Mouse (Mus musculus) heart, postnatal 14 days (tissue): ENCODE measurements around the gene Hao2. TPM values are rescaled to one million over a fixed set of nuclear protein-coding genes. Genes with fewer than 3 reads are reported as not detected.
A peak's percentile ranks its signal among the peaks of the same experiment; 100 is the strongest.

Source experiments
- DNase-seq, 2 experiments: peaks; one replicate each; pipeline ENCODE4 v3.0.0; 2021 to 2022
- intact Hi-C: fragments of 180-260 bp; cut with DNase I; formaldehyde crosslinking; loops from one replicate; pipeline ENCODE4 v1.15.1; 2025
- long read RNA-seq, 2 experiments: library from polyadenylated mRNA; stranded (forward); transcript quantifications; one replicate each; pipeline ENCODE4 v2.0.0; 2021
- total RNA-seq, 2 experiments: library from RNA; stranded (reverse); gene quantifications; 2 replicates each; pipeline ENCODE4 v1.2.3; 2021

The Hao2 gene
- total RNA-seq, result not detected
- long read RNA-seq, experiment 1, result 0 reads
- long read RNA-seq, experiment 2, result 0 reads

DNA sequence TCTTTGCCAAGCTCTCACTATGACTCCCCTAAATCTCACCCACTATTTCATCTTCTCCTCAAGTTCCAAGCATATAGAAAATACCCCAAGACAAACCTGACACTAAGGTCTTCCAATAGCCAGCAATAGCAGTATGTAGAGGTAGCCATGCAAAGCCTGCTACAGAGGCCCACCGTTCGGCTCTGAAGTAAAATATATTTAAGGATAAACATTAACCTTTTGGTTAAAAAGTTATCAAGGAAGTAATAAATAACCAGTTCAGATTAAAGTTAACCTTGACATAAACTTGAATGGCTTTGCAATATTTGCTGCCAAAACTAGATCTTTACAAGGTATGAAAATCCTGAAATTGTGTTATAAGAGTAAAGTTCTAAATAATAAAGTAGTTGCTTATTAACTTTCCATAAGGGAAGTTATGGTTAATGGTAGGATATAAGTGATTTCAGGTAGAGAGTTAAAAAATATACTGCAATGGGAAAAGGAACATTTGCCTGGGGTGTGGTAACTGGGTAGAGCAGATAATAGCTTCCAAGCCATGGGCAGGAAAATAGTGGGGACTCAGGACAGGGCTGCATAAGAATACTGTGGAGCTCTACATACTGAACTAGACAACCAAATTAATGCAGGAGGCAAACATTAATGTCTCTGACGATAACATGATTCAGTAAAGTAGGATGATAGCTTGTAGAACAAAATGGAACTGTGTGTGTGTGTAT, at the start of gene Hao2:
TSS of gene Hao2 (minus strand) at position 183 of the 716 bp plus-strand sequence.
- no peak for DNase-seq
- intact Hi-C loops, result no loop called here

DNA sequence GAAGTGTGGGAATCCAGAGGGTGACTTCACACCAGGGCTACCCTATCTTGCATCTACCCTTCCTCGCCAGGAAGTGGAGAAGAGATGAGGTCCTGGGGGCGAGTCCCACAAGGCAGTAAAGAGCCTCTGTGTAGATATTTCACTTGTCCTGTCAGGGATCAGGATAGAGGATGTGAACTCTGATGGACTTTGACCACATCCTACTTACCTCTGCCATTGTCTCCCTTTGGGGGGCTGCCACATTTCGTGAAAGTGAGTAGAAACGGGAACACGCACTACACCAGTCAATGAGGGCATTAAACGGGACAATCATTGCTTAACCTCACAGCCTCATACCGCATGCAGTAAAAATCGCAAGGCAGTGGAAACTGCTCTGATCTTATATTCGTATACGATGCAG, 48.6 kb upstream of the Hao2 start:
- no peak for DNase-seq
- intact Hi-C loops, result no loop called here

DNA sequence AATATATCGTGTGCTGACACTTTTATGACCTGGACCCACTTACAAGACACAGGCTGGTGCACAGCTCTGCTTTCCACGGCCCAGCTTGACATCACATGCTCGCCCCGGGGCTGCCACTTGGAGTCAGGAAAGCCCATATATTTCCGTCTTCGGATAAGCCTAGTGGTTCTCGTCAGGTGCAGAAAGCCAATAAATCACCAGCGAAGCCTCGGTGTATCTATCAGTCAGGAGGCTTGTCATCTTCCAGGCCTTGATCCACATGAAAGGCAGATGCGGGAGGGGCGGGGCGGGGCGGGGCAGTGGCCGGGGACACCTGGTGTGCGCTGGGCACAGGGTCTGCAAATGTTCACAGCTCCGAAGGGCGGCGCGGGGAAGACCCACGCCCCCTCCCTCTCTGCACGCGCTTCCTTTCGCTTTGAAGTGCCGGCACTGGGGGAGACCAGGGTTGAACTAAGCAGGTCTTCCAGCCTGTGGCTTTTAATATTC, 48.1 kb upstream of the Hao2 start:
- intact Hi-C loops, result no loop called here
- DNase-seq, result no peak

DNA sequence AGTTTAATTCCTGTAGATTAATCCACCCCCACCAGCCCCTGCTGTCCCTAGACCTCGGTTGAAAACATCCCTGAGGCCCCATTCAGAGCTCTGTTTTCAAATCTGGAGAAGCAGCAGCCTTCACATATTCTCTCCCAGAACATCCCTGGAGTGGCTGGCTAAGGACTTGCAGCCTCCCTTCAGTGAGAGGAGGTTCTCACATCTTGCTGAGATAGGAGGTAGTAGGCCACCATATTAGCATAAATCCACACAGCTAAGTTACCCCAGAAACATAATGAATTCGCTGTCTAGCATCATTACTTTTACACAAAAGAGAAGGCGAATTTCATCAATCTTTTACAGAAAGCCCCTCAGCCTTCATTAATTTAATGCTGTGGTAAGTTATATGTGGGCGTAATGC, 47.2 kb upstream of the Hao2 start:
- no peak for DNase-seq
- intact Hi-C loops, result no loop called here

DNA sequence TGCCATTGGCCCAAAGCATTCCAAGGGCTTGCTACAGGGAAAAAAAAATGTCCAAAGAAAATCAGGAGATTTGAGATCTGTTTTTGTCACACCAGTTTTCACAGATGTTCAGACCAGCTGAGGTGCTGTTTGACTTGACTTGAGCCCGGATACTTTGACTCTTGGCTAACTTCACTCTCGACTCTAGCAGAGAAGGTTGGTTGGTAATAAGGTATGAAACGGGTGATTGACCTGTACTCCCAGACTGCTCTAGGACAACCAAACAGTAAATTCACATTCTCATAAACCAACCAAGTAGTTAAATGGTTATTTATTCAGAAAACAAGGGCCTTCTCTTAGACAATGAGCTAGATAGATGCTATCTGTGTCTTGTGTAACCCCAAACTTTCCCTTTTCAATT, 43.4 kb upstream of the Hao2 start:
- intact Hi-C loops, result no loop called here
- no peak for DNase-seq

DNA sequence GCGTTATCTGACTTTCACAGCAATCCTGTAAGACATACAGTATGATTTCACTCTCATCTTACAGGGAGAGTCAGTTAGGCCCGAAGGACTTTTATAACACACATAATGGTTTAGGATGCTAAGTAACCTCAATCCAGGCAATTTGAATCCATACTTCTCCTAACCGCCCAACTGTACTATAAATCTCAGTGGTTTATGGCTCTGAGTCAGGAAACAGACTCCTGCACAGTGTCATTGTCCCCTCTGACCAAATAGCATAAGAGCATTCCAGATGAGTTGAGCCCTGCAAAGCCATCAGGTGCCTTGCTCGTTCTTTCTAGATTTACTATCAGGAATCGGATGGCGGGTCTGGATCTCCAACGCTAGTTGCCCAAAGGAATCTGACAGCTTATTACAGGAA, 41.6 kb upstream of the Hao2 start:
- intact Hi-C loops, result no loop called here
- DNase-seq, result no peak

DNA sequence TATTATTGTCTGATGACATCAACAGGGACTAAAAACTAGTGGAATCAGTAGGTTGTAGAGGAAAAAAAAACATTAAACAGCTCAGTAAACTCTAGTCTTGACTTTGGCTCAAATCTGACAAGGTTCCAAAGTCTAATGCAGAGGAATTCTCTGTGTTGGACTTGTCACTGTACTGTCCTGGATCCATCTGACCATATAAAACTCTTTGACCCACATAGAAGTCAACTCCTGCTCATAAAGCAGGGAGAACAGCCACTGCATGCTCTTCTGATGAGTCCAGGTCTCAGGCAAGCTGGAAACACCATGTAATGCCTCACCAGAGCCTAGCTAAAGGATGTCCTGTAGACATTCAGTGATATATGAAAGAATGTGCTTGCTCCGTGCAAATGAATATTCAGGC, 41.0 kb upstream of the Hao2 start:
- intact Hi-C loops, result no loop called here
- no peak for DNase-seq

DNA sequence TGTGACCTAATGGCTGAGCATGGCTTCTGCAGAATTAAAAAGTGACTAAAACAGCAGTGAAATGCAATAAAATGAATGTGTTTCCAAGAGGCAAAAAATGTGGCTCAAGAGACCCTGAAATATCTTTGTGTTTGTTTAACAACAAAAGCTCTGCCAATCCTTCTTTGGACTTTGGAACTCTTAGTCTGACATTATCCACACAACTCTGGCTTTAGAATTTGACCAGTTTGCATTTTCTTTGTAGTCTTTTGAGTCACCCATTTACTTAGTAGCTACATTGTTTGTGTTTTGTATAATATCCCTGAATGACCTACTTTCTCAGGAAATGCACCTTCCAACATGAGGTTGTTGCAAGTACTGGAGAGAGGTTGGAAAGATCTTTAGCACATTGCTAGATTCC, 39.4 kb upstream of the Hao2 start:
- intact Hi-C loops, result no loop called here
- no peak for DNase-seq

DNA sequence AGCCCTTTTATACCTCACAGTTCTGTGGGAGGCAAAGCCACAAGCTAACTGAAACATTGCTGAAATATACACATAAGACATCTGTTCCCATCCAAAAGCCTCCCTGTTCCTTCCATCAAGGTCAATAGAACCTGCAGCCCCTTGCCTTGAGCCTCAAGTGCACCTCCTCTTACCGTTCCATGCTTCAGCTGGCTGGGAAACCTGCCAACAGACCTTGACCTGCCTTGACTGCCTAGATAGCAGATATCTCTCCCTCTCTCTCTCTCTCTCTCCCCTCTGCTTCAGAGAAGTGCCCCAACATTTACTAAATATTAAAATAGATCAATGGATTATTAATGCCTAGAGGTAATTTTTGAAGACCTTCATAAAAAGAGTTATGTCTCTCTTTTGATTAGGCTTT, 38.8 kb upstream of the Hao2 start:
- intact Hi-C loops, result no loop called here
- DNase-seq, result no peak

DNA sequence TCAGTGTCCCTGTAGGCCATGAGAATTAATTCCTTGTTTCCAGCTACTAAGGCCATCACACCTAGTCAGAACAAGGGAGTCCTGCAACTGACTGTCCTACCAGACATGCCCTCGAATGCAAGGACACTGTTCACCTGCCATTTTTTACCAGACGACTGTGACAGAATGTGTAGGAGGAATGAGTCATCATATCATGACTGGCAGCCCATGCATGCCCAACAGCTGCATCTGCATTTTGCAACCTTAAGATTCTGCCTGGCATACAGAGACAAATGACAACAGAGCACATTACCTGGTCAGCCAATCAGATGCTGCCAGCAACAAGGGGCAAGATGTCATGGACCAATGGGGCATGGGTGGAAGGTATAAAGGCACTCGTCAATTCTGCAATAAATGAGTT, 27.4 kb upstream of the Hao2 start:
- no peak for DNase-seq
- intact Hi-C loops, result no loop called here

DNA sequence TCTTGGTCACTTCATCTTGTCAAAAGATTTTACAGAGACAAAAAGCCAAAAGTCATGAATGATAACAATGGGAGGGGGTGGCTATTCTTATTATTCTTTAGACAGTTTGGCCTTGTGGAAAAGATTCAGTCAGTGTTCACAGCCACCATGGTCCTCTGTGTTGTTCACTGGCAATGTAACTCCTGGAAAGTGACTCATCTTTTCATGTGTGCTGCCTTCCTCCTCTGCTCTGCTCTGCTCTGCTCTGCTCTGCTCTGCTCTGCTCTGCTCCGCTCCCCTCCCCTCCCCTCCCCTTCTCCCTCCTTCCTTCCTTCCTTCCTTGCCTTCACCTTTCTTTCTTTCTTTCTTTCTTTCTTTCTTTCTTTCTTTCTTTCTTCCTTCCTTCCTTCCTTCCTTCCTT, 24.2 kb upstream of the Hao2 start:
- intact Hi-C loops, result no loop called here
- no peak for DNase-seq

DNA sequence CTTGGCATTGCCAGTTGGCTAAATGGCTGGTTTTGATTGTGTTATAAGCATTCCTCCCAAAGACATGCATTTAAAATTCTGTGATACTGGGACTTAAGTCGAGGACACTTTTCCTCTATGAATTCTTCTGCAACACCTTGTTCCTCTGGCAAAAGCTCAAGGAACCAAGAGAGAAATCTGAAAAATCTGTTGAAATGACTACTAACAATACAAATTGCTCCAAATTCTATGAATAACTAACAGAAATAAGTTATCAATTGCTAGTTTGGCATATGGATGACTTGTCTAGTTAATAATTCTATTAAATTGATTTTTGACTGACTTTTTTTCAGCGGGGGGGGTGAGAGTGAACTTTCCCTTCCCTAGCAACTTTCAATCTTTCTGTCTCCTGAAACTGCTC, 23.8 kb upstream of the Hao2 start:
- no peak for DNase-seq
- intact Hi-C loops, result no loop called here

DNA sequence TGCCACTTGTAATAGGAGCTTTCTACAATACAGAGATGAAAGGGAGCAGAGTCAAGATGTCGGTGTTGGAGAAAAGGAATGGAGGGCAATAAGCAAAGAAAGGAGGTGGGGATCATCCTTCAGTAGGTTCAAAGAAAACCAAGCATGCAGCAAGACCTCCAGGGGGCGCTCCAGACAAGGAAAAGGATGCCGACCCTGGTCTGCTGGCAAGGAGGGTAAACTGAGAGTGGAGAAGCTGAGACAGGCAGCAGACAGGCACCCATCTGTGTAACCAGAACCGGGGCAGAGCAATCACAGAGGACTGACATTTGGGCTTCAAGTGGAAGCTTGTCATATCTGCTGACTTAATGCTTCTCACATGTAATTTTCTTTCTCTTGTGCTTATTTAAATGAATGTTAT, 22.6 kb upstream of the Hao2 start:
- intact Hi-C loops, result no loop called here
- DNase-seq, result peak; percentile 36 to 57

DNA sequence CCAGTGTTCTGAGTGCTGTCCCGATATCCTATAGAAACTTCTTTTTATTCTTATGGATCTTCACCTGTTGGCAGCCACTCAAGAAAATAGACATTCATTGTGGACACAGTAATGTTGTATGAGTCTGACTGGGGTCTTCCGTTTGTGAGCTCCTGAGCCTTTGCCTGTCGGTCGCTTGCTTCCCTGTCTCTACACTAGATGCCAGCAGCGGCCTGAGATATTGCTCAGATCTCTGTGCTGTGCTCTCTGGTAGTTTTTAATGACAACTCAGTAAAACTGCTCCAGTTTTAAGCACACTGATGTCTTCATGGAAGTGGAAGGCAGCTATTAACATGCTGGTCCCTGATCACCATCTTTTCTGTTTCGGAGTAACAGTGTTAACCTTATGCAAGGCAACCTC, 20.6 kb upstream of the Hao2 start:
- no peak for DNase-seq
- intact Hi-C loops, result no loop called here

DNA sequence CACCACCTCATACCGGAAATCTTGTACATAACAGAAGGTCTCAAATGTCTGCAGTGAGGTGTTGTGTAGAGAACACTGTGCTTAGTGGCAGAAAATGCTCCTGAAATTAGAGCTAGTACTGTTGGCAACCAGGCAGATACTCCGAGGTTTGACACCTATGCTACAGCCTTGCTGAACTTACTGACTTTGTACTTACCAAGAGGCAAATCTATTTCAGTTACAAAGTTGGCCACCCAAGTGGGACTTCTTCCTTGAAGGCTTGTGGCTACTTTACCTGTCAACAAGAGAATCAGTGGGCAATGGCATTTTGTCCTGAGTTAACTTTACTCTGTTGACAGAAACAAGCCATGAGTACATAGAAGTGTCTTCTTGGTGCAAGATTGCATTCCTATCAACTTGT, 4.6 kb upstream of the Hao2 start:
- no peak for DNase-seq

DNA sequence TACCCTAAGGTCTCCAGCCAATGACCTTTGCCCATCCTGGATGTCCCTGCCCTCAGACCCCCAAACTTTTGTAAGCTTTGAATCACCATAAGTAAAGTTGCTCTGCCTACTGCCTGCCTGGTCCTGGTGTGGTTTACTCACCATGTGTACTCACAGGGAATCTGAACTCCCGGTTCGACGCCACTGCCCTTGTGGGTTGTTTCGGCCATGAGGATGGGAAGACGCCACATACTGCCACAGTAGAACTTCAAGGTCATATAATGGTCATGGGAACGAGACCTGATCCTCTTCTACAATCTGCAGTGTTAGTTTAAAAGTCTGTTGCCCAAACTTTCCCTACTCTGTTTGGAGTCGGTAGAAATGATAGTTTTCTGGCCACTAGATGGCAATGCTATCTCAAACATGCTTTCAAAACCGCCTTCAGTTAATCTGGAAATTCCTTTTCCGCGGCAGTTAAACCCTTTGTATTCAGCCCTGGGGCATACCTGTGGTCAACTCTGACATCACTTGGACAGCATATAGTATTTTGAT, 2.1 kb upstream of the Hao2 start:
- intact Hi-C loops, result loop anchor here (5.0 kb wide), 2 partner anchors 77 to 1042 kb away; no protein-coding TSS in a partner anchor
- peak in 1 of 2 experiments; percentile 5 for DNase-seq

More for the DNA sequence above, 4.6 kb upstream of the Hao2 start:
- intact Hi-C loops, result loop anchor here (5.0 kb wide), 2 partner anchors 75 to 1040 kb away; no protein-coding TSS in a partner anchor

DNA sequence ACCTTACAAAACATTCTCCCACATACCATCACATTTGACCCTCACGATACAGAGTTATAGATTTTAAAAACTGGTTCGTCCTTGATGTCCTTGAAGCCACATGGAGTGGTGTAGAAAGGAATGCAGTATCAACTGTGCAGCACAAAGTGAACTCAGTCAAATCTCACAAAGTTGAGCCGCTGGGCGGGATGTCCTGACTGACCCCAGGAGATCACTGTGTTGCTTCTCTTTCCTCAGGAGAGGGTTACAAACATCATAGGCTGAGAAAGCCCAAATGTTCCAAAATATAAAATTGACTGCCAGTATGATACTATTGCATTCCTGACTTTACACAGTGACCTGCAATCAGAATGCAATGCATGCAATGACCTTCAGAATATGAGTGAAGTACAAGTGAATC, 2.6 kb downstream of the Hao2 start:
- DNase-seq, result no peak
- intact Hi-C loops, result no loop called here

DNA sequence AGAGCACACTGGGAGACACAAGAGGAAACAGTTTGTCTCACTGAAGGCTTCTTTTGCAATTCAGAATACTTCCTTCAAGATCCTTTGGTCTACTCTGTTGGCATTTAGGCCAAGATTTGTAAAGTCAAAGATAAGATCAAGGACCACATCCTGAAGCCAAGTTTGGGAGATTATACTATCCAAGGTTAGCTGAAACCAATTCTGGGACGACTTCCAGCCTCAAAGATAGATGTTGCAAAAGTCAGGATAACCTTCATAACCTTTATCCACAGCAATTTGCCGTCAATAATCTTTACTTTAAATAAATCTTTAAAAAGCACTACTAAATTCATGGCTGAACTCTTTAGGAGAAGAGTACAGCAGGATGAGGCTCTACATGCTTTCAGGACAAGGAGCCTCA, 4.8 kb downstream of the Hao2 start:
- DNase-seq, result no peak
- intact Hi-C loops, result no loop called here

DNA sequence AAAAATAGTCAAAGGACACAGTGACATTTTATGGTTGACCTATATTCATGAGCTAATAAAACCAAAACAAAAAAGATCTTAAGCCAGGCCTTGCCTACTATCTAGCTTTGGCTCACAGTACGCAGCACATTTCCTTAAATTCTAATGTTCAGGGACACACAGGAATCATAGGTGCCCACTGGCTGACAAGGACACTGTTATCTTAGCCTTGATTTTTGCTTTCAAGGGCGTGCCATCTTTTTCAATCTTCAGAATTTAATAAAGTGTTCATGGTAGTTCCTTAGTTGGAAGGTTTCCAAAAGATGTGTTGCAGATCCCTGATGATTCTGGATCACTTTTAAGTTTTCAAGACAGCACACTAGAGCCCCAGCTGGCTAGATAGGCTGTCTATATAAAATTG, 12.2 kb downstream of the Hao2 start:
- intact Hi-C loops, result no loop called here
- DNase-seq, result no peak

DNA sequence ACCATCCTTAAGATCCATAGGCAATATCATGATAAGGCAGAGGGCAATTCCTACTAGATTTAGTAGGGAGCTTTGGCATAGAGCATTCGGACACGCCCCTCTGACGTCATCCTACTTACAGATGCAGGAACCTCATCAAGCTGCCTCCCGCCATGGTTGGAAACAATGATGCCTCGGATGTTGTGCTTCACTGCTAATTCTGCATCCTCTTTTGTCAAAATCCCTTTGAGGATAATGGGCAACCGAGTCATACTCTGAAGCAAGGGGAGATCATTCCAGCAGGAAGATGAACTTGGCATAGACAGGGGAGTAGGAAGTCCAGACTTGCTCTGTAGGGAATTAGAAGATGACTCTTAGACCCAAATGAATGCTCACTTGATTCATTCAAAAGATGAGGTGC, 12.8 kb downstream of the Hao2 start:
- intact Hi-C loops, result no loop called here
- DNase-seq, result no peak

DNA sequence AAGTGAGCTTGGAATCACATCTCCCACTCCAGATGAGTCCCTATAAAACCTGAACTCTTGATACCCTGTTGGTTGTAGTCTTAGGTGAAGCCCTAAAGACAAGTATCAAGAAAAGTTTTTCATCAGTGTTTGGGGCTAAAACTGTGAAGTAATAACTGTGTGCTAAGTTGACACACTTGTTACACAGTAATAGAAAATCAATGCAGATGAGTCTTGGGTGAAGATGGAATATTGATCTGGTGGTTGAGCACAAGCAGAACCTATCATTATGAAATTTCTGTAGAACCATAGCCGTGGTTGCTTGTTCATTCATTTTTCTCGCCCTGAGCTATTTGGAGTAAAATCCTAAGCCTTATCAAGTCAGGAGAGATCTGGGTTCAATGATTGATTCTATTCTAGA, 24.8 kb downstream of the Hao2 start:
- no peak for DNase-seq

DNA sequence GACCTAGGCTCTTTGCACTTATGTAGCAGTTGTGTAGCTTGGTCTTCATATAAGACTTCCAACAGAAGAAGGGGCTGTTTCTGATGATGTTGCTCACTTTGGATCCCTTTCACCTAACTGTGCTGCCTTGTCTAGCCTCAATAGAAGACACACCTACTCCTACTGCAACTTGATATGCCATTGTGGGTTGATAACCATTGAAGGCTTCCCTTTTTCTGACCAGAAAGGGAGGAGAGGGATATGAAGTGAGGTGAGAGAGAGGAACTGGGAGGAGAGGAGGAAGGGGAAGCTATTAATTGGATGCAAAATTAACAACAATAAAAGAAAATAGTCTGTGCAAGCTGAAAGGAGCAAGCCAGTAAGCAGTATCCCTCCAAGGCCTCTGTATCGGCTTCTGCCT, 30.2 kb downstream of the Hao2 start:
- intact Hi-C loops, result no loop called here

More for the DNA sequence above, 24.8 kb downstream of the Hao2 start:
- intact Hi-C loops, result no loop called here

More for the DNA sequence above, 30.2 kb downstream of the Hao2 start:
- no peak for DNase-seq
